Comparison of ENCODE assay signal across 8 mouse cellular contexts in genomic region chr1:67181165-67181564, GRCm38 (mm10). TPM values are rescaled to one million over a fixed set of nuclear protein-coding genes. Genes with fewer than 3 reads are reported as not detected.
DNase-seq lines count a peak whose midpoint lies in the region; ATAC-seq and TF ChIP-seq lines count a peak whose summit lies in the region.

No protein-coding gene starts in this region.

- ATAC-seq in liver, embryonic 11.5 days (replicated peaks; ENCODE audit: low FRiP score) = no peak
- peak; percentile 40; the same call in 1 of the 2 replicates for ATAC-seq in intestine, embryonic 15.5 days
- ATAC-seq in limb, embryonic 14.5 days (ENCODE audit: low FRiP score, low read depth) = no peak

- peak; percentile 47; the same call in 1 of the 2 replicates for TF ChIP-seq CTCF in liver, adult 2 months (IDR thresholded peaks at IDR 0.05; ENCODE audit: low read depth, low read length)
- 0 out of 2 replicates have a peak, but pooled peaks have one; percentile 21 for TF ChIP-seq CTCF in embryonic fibroblast, embryonic 13.5 days (IDR thresholded peaks at IDR 0.05; ENCODE audit: borderline replicate concordance, insufficient read depth, low read length)

- no peaks in the 10 kb centered on the region for H3K9me3 ChIP-seq in liver, embryonic 11.5 days (ENCODE audit: control insufficient read depth, low read length)
- no peaks in the 10 kb centered on the region for H3K9me3 ChIP-seq in intestine, embryonic 15.5 days
- H3K9me3 ChIP-seq in limb, embryonic 14.5 days (ENCODE audit: control insufficient read depth, low read length) = no peaks in the 10 kb centered on the region

- H3K36me3 ChIP-seq in liver, adult 2 months (ENCODE audit: control insufficient read depth, insufficient read depth, low read length) = peaks cover 78% of the 10 kb centered on the region
- H3K36me3 ChIP-seq in liver, embryonic 11.5 days (ENCODE audit: control insufficient read depth, insufficient read depth, low read length) = no peaks in the 10 kb centered on the region
- H3K36me3 ChIP-seq in intestine, embryonic 15.5 days = no peaks in the 10 kb centered on the region
- no peaks in the 10 kb centered on the region for H3K36me3 ChIP-seq in limb, embryonic 14.5 days (ENCODE audit: control insufficient read depth, insufficient read depth, low read length)

- no peak overlapping the region for H3K4me3 ChIP-seq in liver, adult 2 months (ENCODE audit: insufficient read depth, low read depth, low read length)
- no peak overlapping the region for H3K4me3 ChIP-seq in liver, embryonic 11.5 days (ENCODE audit: low read depth, low read length)
- H3K4me3 ChIP-seq in embryonic fibroblast, embryonic 13.5 days (ENCODE audit: insufficient read depth, low read length) = no peak overlapping the region
- H3K4me3 ChIP-seq in intestine, embryonic 15.5 days (replicated peaks) = no peak overlapping the region
- no peak overlapping the region for H3K4me3 ChIP-seq in limb, embryonic 14.5 days (replicated peaks; ENCODE audit: low read length)

- H3K79me2 ChIP-seq in liver, adult 2 months (ENCODE audit: control insufficient read depth, insufficient read depth, low read length) = no peaks in the 10 kb centered on the region; the same call in 1 of the 2 replicates

- H3K4me2 ChIP-seq in liver, embryonic 11.5 days = no peak overlapping the region
- no peak overlapping the region for H3K4me2 ChIP-seq in intestine, embryonic 15.5 days (replicated peaks)
- H3K4me2 ChIP-seq in limb, embryonic 14.5 days (replicated peaks; ENCODE audit: low read depth, low read length, severe bottlenecking) = no peak overlapping the region

- H3K4me1 ChIP-seq in liver, adult 2 months (ENCODE audit: control insufficient read depth, insufficient read depth, low read length) = peaks cover 9% of the 10 kb centered on the region; the same call in 1 of the 2 replicates
- H3K4me1 ChIP-seq in liver, embryonic 11.5 days (replicated peaks; ENCODE audit: control insufficient read depth, insufficient read depth, low read length) = no peaks in the 10 kb centered on the region
- no peaks in the 10 kb centered on the region for H3K4me1 ChIP-seq in embryonic fibroblast, embryonic 13.5 days (ENCODE audit: control insufficient read depth, insufficient read depth, low read length)
- H3K4me1 ChIP-seq in intestine, embryonic 15.5 days (replicated peaks) = no peaks in the 10 kb centered on the region
- H3K4me1 ChIP-seq in limb, embryonic 14.5 days (ENCODE audit: control insufficient read depth, insufficient read depth, low read length) = peaks cover 4% of the 10 kb centered on the region

- H3K9ac ChIP-seq in liver, adult 2 months (ENCODE audit: low read depth, low read length) = no peak overlapping the region
- no peak overlapping the region for H3K9ac ChIP-seq in liver, embryonic 11.5 days (ENCODE audit: low read depth, low read length)
- no peak overlapping the region for H3K9ac ChIP-seq in intestine, embryonic 15.5 days
- no peak overlapping the region for H3K9ac ChIP-seq in limb, embryonic 14.5 days (ENCODE audit: low read depth, low read length, severe bottlenecking)

- no peak overlapping the region for H3K27ac ChIP-seq in liver, adult 2 months (replicated peaks; ENCODE audit: insufficient read depth, low read depth, low read length)
- no peak overlapping the region for H3K27ac ChIP-seq in liver, embryonic 11.5 days (ENCODE audit: low read depth, low read length)
- H3K27ac ChIP-seq in embryonic fibroblast, embryonic 13.5 days (ENCODE audit: insufficient read depth, low read length) = no peak overlapping the region
- no peak overlapping the region for H3K27ac ChIP-seq in intestine, embryonic 15.5 days
- H3K27ac ChIP-seq in limb, embryonic 14.5 days (replicated peaks; ENCODE audit: low read depth, low read length) = no peak overlapping the region

- peak; percentile 57 for DNase-seq in liver, adult 2 months (ENCODE audit: extremely low read depth, low read depth, low spot score)
- DNase-seq in liver, embryonic 11.5 days (ENCODE audit: low spot score) = no peak
- DNase-seq in adrenal gland, postnatal 36 days = peak; percentile 69 to 76
- DNase-seq in limb, embryonic 14.5 days (ENCODE audit: low spot score) = peak; percentile 77
- DNase-seq in retina, adult 2 months (ENCODE audit: low read depth, low spot score) = peak; percentile 20
- no peak for DNase-seq in natural killer cell, adult 2 months (ENCODE audit: low spot score in 2 of 2)

- WGBS in liver, adult 2 months = 24% methylated on average over 7 of the region's 7 CpGs
- 15% methylated on average over 7 of the region's 7 CpGs for WGBS in liver, embryonic 11.5 days
- 10% methylated on average over 7 of the region's 7 CpGs for WGBS in intestine, embryonic 15.5 days
- 10% methylated on average over 7 of the region's 7 CpGs for WGBS in limb, embryonic 14.5 days

- no peak for TF ChIP-seq POLR2A in liver, adult 2 months (IDR thresholded peaks at IDR 0.05; ENCODE audit: extremely low read depth, insufficient read depth, low read length)
- TF ChIP-seq POLR2A in embryonic fibroblast, embryonic 13.5 days (IDR thresholded peaks at IDR 0.05; ENCODE audit: low read depth, low read length) = no peak
- no peak for TF ChIP-seq POLR2A in limb, embryonic 14.5 days (IDR thresholded peaks at IDR 0.05; ENCODE audit: borderline replicate concordance, extremely low read depth, insufficient read depth, insufficient read length)

- no peaks in the 10 kb centered on the region for H3K27me3 ChIP-seq in liver, adult 2 months (ENCODE audit: control insufficient read depth, insufficient read depth, low read length)
- H3K27me3 ChIP-seq in liver, embryonic 11.5 days (replicated peaks; ENCODE audit: control insufficient read depth, insufficient read depth, low read length) = no peaks in the 10 kb centered on the region
- H3K27me3 ChIP-seq in intestine, embryonic 15.5 days (replicated peaks) = no peaks in the 10 kb centered on the region
- H3K27me3 ChIP-seq in limb, embryonic 14.5 days (ENCODE audit: control insufficient read depth, insufficient read depth, low read length) = no peaks in the 10 kb centered on the region

RNA-seq across cellular contexts. Expression of gene Cps1, which starts 58.3 kb away (rescaled TPM):
- total RNA-seq in liver, adult 2 months (2014; rRNA removed) = 3,653 and 4,046 TPM in 2 replicates
- 745 and 766 TPM in 2 replicates for polyA plus RNA-seq in liver, adult 2 months (2012; rRNA removed)
- 0.04 and 0.17 TPM in 2 replicates for polyA plus RNA-seq in liver, embryonic 11.5 days (2014; fragmentation: Nextera tagmentation; extraction: Ambion mirVana)
- under 1 TPM; 0.10 to 0.83 TPM for total RNA-seq in adrenal gland, postnatal 36 days (2021)
- not detected in 2 replicates for polyA plus RNA-seq in embryonic fibroblast, embryonic 13.5 days (2011; ENCODE audit: insufficient read length, low read depth, missing spikeins)
- 326 and 333 TPM in 2 replicates for polyA plus RNA-seq in intestine, embryonic 15.5 days (2015; fragmentation: Nextera tagmentation; extraction: Ambion mirVana)
- 0.11 and 0.19 TPM in 2 replicates for polyA plus RNA-seq in limb, embryonic 14.5 days (2012; rRNA removed)
- polyA plus RNA-seq in limb, embryonic 14.5 days (2014; fragmentation: Nextera tagmentation; extraction: Ambion mirVana) = 0.22 and 0.29 TPM in 2 replicates

Comparison
In these comparisons a context has a peak if more than half of its experiments do, and no peak if none do; other contexts are left out.
1. DNase-seq: peak in liver, adult 2 months (single experiment), adrenal gland, postnatal 36 days (2 of 2), limb, embryonic 14.5 days (single experiment) and retina, adult 2 months (single experiment); none in liver, embryonic 11.5 days (single experiment) and natural killer cell, adult 2 months (0 of 2).
2. RNA of gene Cps1, which starts 58.3 kb away (polyA plus RNA-seq): 745 to 766 TPM in liver, adult 2 months and 326 to 333 TPM in intestine, embryonic 15.5 days; 0.11 to 0.29 TPM in limb, embryonic 14.5 days, 0.04 to 0.17 TPM in liver, embryonic 11.5 days and not detected in embryonic fibroblast, embryonic 13.5 days; every median in the first group is over 100 times any median in the second.